Mouse (Mus musculus) brain, adult 10 weeks (tissue): ENCODE measurements around the gene Zp3. TPM values are rescaled to one million over a fixed set of nuclear protein-coding genes. Genes with fewer than 3 reads are reported as not detected.

Source experiments
- polyA plus RNA-seq: library from polyadenylated mRNA; stranded (reverse); fragments of 350-450 nt; fragmentation: Illumina TruSeq; extraction: RNeasy Lipid Tissue Mini Kit (QIAGEN cat#74804); gene quantifications from one replicate; pipeline ENCODE4 v1.2.3, GENCODE M21; 2015; ENCODE audit warnings: low read depth, low replicate concordance

Zp3 gene
- not detected for polyA plus RNA-seq

GRCm38 (mm10) chr5:135979904-135980303 is at the start of gene Zp3:
TSS of gene Zp3 (plus strand) at chr5:135980099.

GRCm38 (mm10) chr5:135934481-135935175 is 45.3 kb upstream of the Zp3 start, which contains the start of gene Ywhag:
TSS of gene Ywhag (minus strand) at chr5:135934616.

GRCm38 (mm10) chr5:135974365-135974764 is 5.5 kb upstream of the Zp3 start, which contains the start of gene Ssc4d:
TSS of gene Ssc4d (minus strand) at chr5:135974531.

GRCm38 (mm10) chr5:135994725-135995687 is 15.1 kb downstream of the Zp3 start, which contains the start of gene Dtx2:
TSS of gene Dtx2 (plus strand) at chr5:135994800.

Other genes starting within 250 kb of the Zp3 start
- 25.0 TPM for gene Tmem120a, start 235.7 kb upstream of the Zp3 start, polyA plus RNA-seq
- gene Styxl1, start 201.7 kb upstream of the Zp3 start, polyA plus RNA-seq = 0.51 TPM
- 526 TPM for gene Mdh2, start 201.6 kb upstream of the Zp3 start, polyA plus RNA-seq
- 41.7 TPM for gene Srrm3, start 173.2 kb upstream of the Zp3 start, polyA plus RNA-seq
- gene Hspb1, start 92.2 kb upstream of the Zp3 start, polyA plus RNA-seq = 19.2 TPM
- 750 TPM for gene Ywhag, start 45.5 kb upstream of the Zp3 start, polyA plus RNA-seq
- gene Ssc4d, start 5.6 kb upstream of the Zp3 start, polyA plus RNA-seq = 1.6 TPM
- gene Dtx2, start 14.7 kb downstream of the Zp3 start, polyA plus RNA-seq = 6.4 TPM
- gene Upk3b, start 58.4 kb downstream of the Zp3 start, polyA plus RNA-seq = not detected
- not detected for gene Upk3bl, start 74.4 kb downstream of the Zp3 start, polyA plus RNA-seq
- gene Rasa4, start 103.8 kb downstream of the Zp3 start, polyA plus RNA-seq = 6.5 TPM
- 116 TPM for gene Polr2j, start 136.5 kb downstream of the Zp3 start, polyA plus RNA-seq
- 12.1 TPM for gene Lrwd1, start 156.0 kb downstream of the Zp3 start, polyA plus RNA-seq
- gene Alkbh4, start 156.0 kb downstream of the Zp3 start, polyA plus RNA-seq = 9.0 TPM
- gene Orai2, start 190.6 kb downstream of the Zp3 start, polyA plus RNA-seq = 45.8 TPM
- 44.8 TPM for gene Prkrip1, start 218.9 kb downstream of the Zp3 start, polyA plus RNA-seq